Mouse (Mus musculus) intestine, embryonic 16.5 days (tissue): ENCODE data around the gene Stk4. TPM values are rescaled to one million over a fixed set of nuclear protein-coding genes. Genes with fewer than 3 reads are reported as not detected.

ENCODE experiments used
- ATAC-seq: fragments of 200-750 bp; cut with Nextera tagmentation; 2 replicates; pipeline ENCODE4 v1.8.0; 2017; ENCODE audit warnings: moderate TSS enrichment, moderate library complexity
- H3K27ac ChIP-seq: fragments of 300-500 bp; sonication (generic); 2 replicates; pipeline ENCODE4 v1.5.1; 2014; ENCODE audit warnings: mild to moderate bottlenecking, low read length
- H3K27me3 ChIP-seq: fragments of 300-500 bp; sonication (generic); replicated peaks from 2 replicates; pipeline ENCODE4 v1.6.1; 2014; ENCODE audit warnings: low read length, control low read depth, mixed read lengths; ENCODE audit not compliant: control insufficient read depth, insufficient read depth
- H3K36me3 ChIP-seq: fragments of 300-500 bp; sonication (generic); 2 replicates; pipeline ENCODE4 v1.6.1; 2014; ENCODE audit warnings: low read length, control low read depth; ENCODE audit not compliant: control insufficient read depth, insufficient read depth
- H3K4me1 ChIP-seq: fragments of 300-500 bp; sonication (generic); 2 replicates; pipeline ENCODE4 v1.6.1; 2014; ENCODE audit warnings: low read length, control low read depth, mixed read lengths; ENCODE audit not compliant: control insufficient read depth, insufficient read depth
- H3K4me2 ChIP-seq: fragments of 300-500 bp; sonication (generic); 2 replicates; pipeline ENCODE4 v1.6.1; 2014; ENCODE audit warnings: low read depth, low read length, control low read depth
- H3K4me3 ChIP-seq: fragments of 300-500 bp; sonication (generic); 2 replicates; pipeline ENCODE4 v1.5.1; 2014; ENCODE audit warnings: mild to moderate bottlenecking, low read length
- H3K9ac ChIP-seq: fragments of 300-500 bp; sonication (generic); 2 replicates; pipeline ENCODE4 v1.6.1; 2014; ENCODE audit warnings: low read depth, low read length
- H3K9me3 ChIP-seq: fragments of 300-500 bp; sonication (generic); 2 replicates; pipeline ENCODE4 v1.6.1; 2016; ENCODE audit warnings: low read length, control low read depth; ENCODE audit not compliant: control insufficient read depth
- WGBS: fragments of 180-500 bp; shearing (Covaris S2); extraction: QIAGEN DNeasy Blood & Tissue Kit; methylation state at CpG from one replicate; pipeline ENCODE4 v1.1.7; 2014; 5-methylcytosine and 5-hydroxymethylcytosine counted together
- polyA plus RNA-seq: library from polyadenylated mRNA; unstranded; fragments of >200 nt; fragmentation: Nextera tagmentation; extraction: Ambion mirVana; gene quantifications from 2 replicates; pipeline ENCODE4 v1.2.1, GENCODE M21; 2015

The Stk4 gene
- polyA plus RNA-seq, result 18.1 and 18.4 TPM in 2 replicates

GRCm38 (mm10) chr2:164070142-164070764 is at the start of gene Stk4:
TSS of gene Stk4 (plus strand) at chr2:164070322.
- H3K9me3 ChIP-seq, result no peaks in the 10 kb centered on the region
- H3K4me1 ChIP-seq, result peaks cover 20% of the 10 kb centered on the region
- peak within 1 kb of the TSS; percentile 68 for H3K4me2 ChIP-seq
- H3K9ac ChIP-seq, result peak within 1 kb of the TSS; percentile 84
- H3K36me3 ChIP-seq, result no peaks in the 10 kb centered on the region
- H3K4me3 ChIP-seq, result peak within 1 kb of the TSS; percentile 87
- peak within 1 kb of the TSS; percentile 80 for H3K27ac ChIP-seq
- WGBS, result under 1% methylated on average over 45 of the region's 45 CpGs
- H3K27me3 ChIP-seq, result no peaks in the 10 kb centered on the region
- ATAC-seq, result peak; percentile 6

GRCm38 (mm10) chr2:164022104-164022503 is 48.0 kb upstream of the Stk4 start:
- H3K9ac ChIP-seq, result no peak overlapping the region
- H3K36me3 ChIP-seq, result no peaks in the 10 kb centered on the region
- no peaks in the 10 kb centered on the region for H3K9me3 ChIP-seq
- no peaks in the 10 kb centered on the region for H3K27me3 ChIP-seq
- H3K4me1 ChIP-seq, result no peaks in the 10 kb centered on the region
- H3K27ac ChIP-seq, result no peak overlapping the region
- H3K4me3 ChIP-seq, result no peak overlapping the region
- ATAC-seq, result no peak
- 49% methylated on average over 2 of the region's 2 CpGs for WGBS
- H3K4me2 ChIP-seq, result no peak overlapping the region

GRCm38 (mm10) chr2:164025150-164025549 is 45.0 kb upstream of the Stk4 start, which contains the start of gene Pabpc1l:
TSS of gene Pabpc1l (plus strand) at chr2:164025450.
- Histone ChIP-seq H3K9me3 (no peaks in the 10 kb centered on the region), H3K27me3 (no peaks in the 10 kb centered on the region), H3K9ac (no peak within 1 kb of the TSS), H3K36me3 (no peaks in the 10 kb centered on the region), H3K4me3 (no peak within 1 kb of the TSS), H3K4me2 (no peak within 1 kb of the TSS), H3K27ac (no peak within 1 kb of the TSS), H3K4me1 (no peaks in the 10 kb centered on the region)
- WGBS, result 87% methylated on average over 16 of the region's 16 CpGs
- no peak for ATAC-seq

GRCm38 (mm10) chr2:164031147-164031546 is 39.0 kb upstream of the Stk4 start:
- H3K4me1 ChIP-seq, result no peaks in the 10 kb centered on the region
- H3K27me3 ChIP-seq, result no peaks in the 10 kb centered on the region
- H3K9ac ChIP-seq, result no peak overlapping the region
- no peak overlapping the region for H3K4me3 ChIP-seq
- H3K4me2 ChIP-seq, result no peak overlapping the region
- ATAC-seq, result no peak
- H3K27ac ChIP-seq, result no peak overlapping the region
- no peaks in the 10 kb centered on the region for H3K36me3 ChIP-seq
- no peaks in the 10 kb centered on the region for H3K9me3 ChIP-seq
- WGBS, result 78% methylated on average over 10 of the region's 10 CpGs

GRCm38 (mm10) chr2:164032973-164033372 is 37.1 kb upstream of the Stk4 start:
- Histone ChIP-seq H3K27ac (no peak overlapping the region), H3K4me3 (no peak overlapping the region), H3K27me3 (no peaks in the 10 kb centered on the region), H3K9me3 (no peaks in the 10 kb centered on the region), H3K36me3 (no peaks in the 10 kb centered on the region), H3K9ac (no peak overlapping the region), H3K4me1 (no peaks in the 10 kb centered on the region), H3K4me2 (no peak overlapping the region)
- WGBS, result 91% methylated on average over 3 of the region's 3 CpGs
- ATAC-seq, result no peak

- Histone ChIP-seq H3K27ac (no peak overlapping the region), H3K36me3 (no peaks in the 10 kb centered on the region), H3K9me3 (no peaks in the 10 kb centered on the region), H3K4me2 (no peak overlapping the region), H3K4me3 (no peak overlapping the region), H3K27me3 (no peaks in the 10 kb centered on the region), H3K9ac (no peak overlapping the region), H3K4me1 (no peaks in the 10 kb centered on the region)
- 53% methylated on average over 10 of the region's 10 CpGs for WGBS
- no peak for ATAC-seq
Measured at GRCm38 (mm10) chr2:164036520-164037019, 33.6 kb upstream of the Stk4 start.

- H3K4me2 ChIP-seq, result no peak overlapping the region
- H3K4me3 ChIP-seq, result no peak overlapping the region
- H3K27me3 ChIP-seq, result no peaks in the 10 kb centered on the region
- no peak overlapping the region for H3K9ac ChIP-seq
- 0 out of 2 replicates have a peak, but pooled peaks have one; percentile 16 for ATAC-seq
- 95% methylated on average over 1 of the region's 1 CpGs for WGBS
- H3K36me3 ChIP-seq, result no peaks in the 10 kb centered on the region
- H3K9me3 ChIP-seq, result no peaks in the 10 kb centered on the region
- no peaks in the 10 kb centered on the region for H3K4me1 ChIP-seq
- no peak overlapping the region for H3K27ac ChIP-seq
Measured at GRCm38 (mm10) chr2:164038407-164039028, 31.6 kb upstream of the Stk4 start.

GRCm38 (mm10) chr2:164040949-164041348 is 29.2 kb upstream of the Stk4 start:
- Histone ChIP-seq H3K27ac (no peak overlapping the region), H3K4me3 (no peak overlapping the region), H3K9me3 (no peaks in the 10 kb centered on the region), H3K9ac (no peak overlapping the region), H3K36me3 (no peaks in the 10 kb centered on the region), H3K4me2 (no peak overlapping the region), H3K27me3 (no peaks in the 10 kb centered on the region), H3K4me1 (no peaks in the 10 kb centered on the region)
- WGBS, result 72% methylated on average over 6 of the region's 6 CpGs
- ATAC-seq, result no peak

GRCm38 (mm10) chr2:164041523-164041922 is 28.6 kb upstream of the Stk4 start:
- Histone ChIP-seq H3K27me3 (no peaks in the 10 kb centered on the region), H3K9ac (no peak overlapping the region), H3K9me3 (no peaks in the 10 kb centered on the region), H3K4me2 (no peak overlapping the region), H3K36me3 (no peaks in the 10 kb centered on the region), H3K27ac (no peak overlapping the region), H3K4me3 (no peak overlapping the region), H3K4me1 (no peaks in the 10 kb centered on the region)
- peak; percentile 61 for ATAC-seq
- 69% methylated on average over 2 of the region's 2 CpGs for WGBS
